Mouse (Mus musculus): ENCODE data around the gene Ddt.
A peak's percentile ranks its signal among the peaks of the same experiment; 100 is the strongest.

Gene Ddt

GRCm38 (mm10) chr10:75772795-75773664, at the start of gene Ddt:
TSS of gene Ddt (minus strand) at chr10:75773414.
- peak; percentile 87 to 95 for DNase-seq

- no peak for DNase-seq
Observed at GRCm38 (mm10) chr10:75822443-75822842, 49.2 kb upstream of the Ddt start, which contains the start of gene Gstt4. TSS of gene Gstt4 (minus strand) at chr10:75822543.

GRCm38 (mm10) chr10:75819882-75820281, 46.7 kb upstream of the Ddt start:
- no peak for DNase-seq

- no peak for DNase-seq
Observed at GRCm38 (mm10) chr10:75818641-75819040, 45.4 kb upstream of the Ddt start.

GRCm38 (mm10) chr10:75804217-75804616, 31.0 kb upstream of the Ddt start:
- DNase-seq, result no peak

- DNase-seq, result peak; percentile 76 to 80
Observed at GRCm38 (mm10) chr10:75798176-75798696, 25.0 kb upstream of the Ddt start, which contains the start of gene Gstt1. TSS of gene Gstt1 (minus strand) at chr10:75798584.

- DNase-seq, result peak; percentile 78 to 80
Observed at GRCm38 (mm10) chr10:75797619-75798175, 24.5 kb upstream of the Ddt start.

- DNase-seq, result peak in 1 of 2 experiments; percentile 40
Observed at GRCm38 (mm10) chr10:75796731-75797516, 23.7 kb upstream of the Ddt start.

GRCm38 (mm10) chr10:75794880-75795279, 21.7 kb upstream of the Ddt start:
- DNase-seq, result no peak

- no peak for DNase-seq
Observed at GRCm38 (mm10) chr10:75790773-75791172, 17.6 kb upstream of the Ddt start.

- no peak for DNase-seq
Observed at GRCm38 (mm10) chr10:75789841-75790240, 16.6 kb upstream of the Ddt start.

GRCm38 (mm10) chr10:75789081-75789735, 16.0 kb upstream of the Ddt start:
- no peak for DNase-seq

GRCm38 (mm10) chr10:75788277-75788676, 15.1 kb upstream of the Ddt start:
- DNase-seq, result no peak

- DNase-seq, result no peak
Observed at GRCm38 (mm10) chr10:75785442-75785841, 12.2 kb upstream of the Ddt start.

- DNase-seq, result no peak
Observed at GRCm38 (mm10) chr10:75780769-75781578, 7.8 kb upstream of the Ddt start, which contains the start of the genes Gm20441 and Gstt3. TSS of gene Gm20441 (minus strand) at chr10:75780954. TSS of gene Gstt3 (minus strand) at chr10:75781414.

GRCm38 (mm10) chr10:75779206-75780174, 6.3 kb upstream of the Ddt start:
- no peak for DNase-seq

- peak; percentile 35 to 39 for DNase-seq
Observed at GRCm38 (mm10) chr10:75777885-75778284, 4.7 kb upstream of the Ddt start.

GRCm38 (mm10) chr10:75776562-75776961, 3.3 kb upstream of the Ddt start:
- no peak for DNase-seq

- no peak for DNase-seq
Observed at GRCm38 (mm10) chr10:75774587-75774986, 1.4 kb upstream of the Ddt start.

- DNase-seq, result no peak
Observed at GRCm38 (mm10) chr10:75774102-75774501, 888 bp upstream of the Ddt start.
